Mouse (Mus musculus) myocyte (in vitro differentiated cells): ENCODE data around the gene Sdsl. TPM values are rescaled to one million over a fixed set of nuclear protein-coding genes. Genes with fewer than 3 reads are reported as not detected.
"Not testable (repeated sequence)": the region's sequence is repeated elsewhere in the genome, so short reads cannot be mapped to it uniquely, and the experiment has no call there.

Experiments
- H3K27me3 ChIP-seq: one replicate; pipeline ENCODE4 v1.6.1; 2011; ENCODE audit not compliant: control insufficient read depth, insufficient read depth, insufficient read length
- H3K36me3 ChIP-seq: one replicate; pipeline ENCODE4 v1.6.1; 2011; ENCODE audit not compliant: control insufficient read depth, insufficient read depth
- H3K4me2 ChIP-seq: one replicate; pipeline ENCODE4 v1.6.1; 2011; ENCODE audit warnings: low read depth, control low read depth
- H3K4me3 ChIP-seq: one replicate; pipeline ENCODE4 v1.5.1; 2011; ENCODE audit warnings: mild to moderate bottlenecking, control low read depth, moderate library complexity
- H3K79me2 ChIP-seq: one replicate; pipeline ENCODE4 v1.6.1; 2011; ENCODE audit not compliant: control insufficient read depth, insufficient read depth
- H3ac ChIP-seq: one replicate; pipeline ENCODE4 v1.6.1; 2011; ENCODE audit not compliant: control insufficient read depth, insufficient read length
- CEBPB ChIP-seq: IDR thresholded peaks from 2 replicates; pipeline ENCODE4 v1.6.1; 2011; ENCODE audit warnings: mild to moderate bottlenecking, moderate library complexity; ENCODE audit not compliant: poor library complexity, insufficient read depth, severe bottlenecking
- E2F4 ChIP-seq: IDR thresholded peaks from one replicate; pipeline ENCODE4 v1.6.1; 2011; ENCODE audit warnings: mild to moderate bottlenecking, control low read depth, moderate library complexity; ENCODE audit not compliant: insufficient read depth
- MAX ChIP-seq: IDR thresholded peaks from one replicate; pipeline ENCODE4 v1.6.1; 2011; ENCODE audit warnings: low read depth, mild to moderate bottlenecking, control low read depth
- MYOD1 ChIP-seq, 3 experiments: IDR thresholded peaks; one replicate each; pipeline ENCODE4 v1.6.1; 2011; ENCODE audit warnings: control low read depth in 2 of 3, low read depth in 2 of 3, mild to moderate bottlenecking in 2 of 3, moderate library complexity in 1 of 3; ENCODE audit not compliant: insufficient read length in 2 of 3, control insufficient read depth in 1 of 3
- MYOG ChIP-seq, 3 experiments: IDR thresholded peaks; one replicate each; pipeline ENCODE4 v1.6.1; 2011; ENCODE audit warnings: control low read depth in 2 of 3, low read depth in 2 of 3, mild to moderate bottlenecking in 2 of 3; ENCODE audit not compliant: insufficient read length in 2 of 3, control insufficient read depth in 1 of 3, insufficient read depth in 1 of 3
- POLR2A ChIP-seq: IDR thresholded peaks from one replicate; pipeline ENCODE4 v1.6.1; 2011; ENCODE audit warnings: low read depth, mild to moderate bottlenecking, control low read depth, moderate library complexity; ENCODE audit not compliant: insufficient read length
- POLR2AphosphoS2 ChIP-seq: IDR thresholded peaks from one replicate; pipeline ENCODE4 v1.6.1; 2011; ENCODE audit warnings: low read depth, control low read depth; ENCODE audit not compliant: insufficient read length
- REST ChIP-seq: IDR thresholded peaks from one replicate; pipeline ENCODE4 v1.6.1; 2011; ENCODE audit warnings: mild to moderate bottlenecking, control low read depth, moderate library complexity; ENCODE audit not compliant: insufficient read depth, insufficient read length
- SRF ChIP-seq: IDR thresholded peaks from one replicate; pipeline ENCODE4 v1.6.1; 2011; ENCODE audit warnings: low read depth; ENCODE audit not compliant: control insufficient read depth, insufficient read length
- TCF12 ChIP-seq: IDR thresholded peaks from one replicate; pipeline ENCODE4 v1.6.1; 2011; ENCODE audit warnings: mild to moderate bottlenecking, control low read depth; ENCODE audit not compliant: poor library complexity, insufficient read depth, severe bottlenecking
- TCF3 ChIP-seq: IDR thresholded peaks from one replicate; pipeline ENCODE4 v1.6.1; 2011; ENCODE audit warnings: low read depth, control low read depth; ENCODE audit not compliant: insufficient read length
- USF1 ChIP-seq: IDR thresholded peaks from one replicate; pipeline ENCODE4 v1.6.1; 2011; ENCODE audit warnings: low read depth, mild to moderate bottlenecking, control low read depth, moderate library complexity
- polyA plus RNA-seq: library from polyadenylated mRNA; unstranded; fragments of >200 nt; fragmentation: generic; extraction: Trizol; gene quantifications from one replicate; pipeline ENCODE4 v1.2.1, GENCODE M21; 2012; ENCODE audit warnings: missing spikeins

Gene Sdsl
- polyA plus RNA-seq, 1 experiment = 1.4 TPM

DNA sequence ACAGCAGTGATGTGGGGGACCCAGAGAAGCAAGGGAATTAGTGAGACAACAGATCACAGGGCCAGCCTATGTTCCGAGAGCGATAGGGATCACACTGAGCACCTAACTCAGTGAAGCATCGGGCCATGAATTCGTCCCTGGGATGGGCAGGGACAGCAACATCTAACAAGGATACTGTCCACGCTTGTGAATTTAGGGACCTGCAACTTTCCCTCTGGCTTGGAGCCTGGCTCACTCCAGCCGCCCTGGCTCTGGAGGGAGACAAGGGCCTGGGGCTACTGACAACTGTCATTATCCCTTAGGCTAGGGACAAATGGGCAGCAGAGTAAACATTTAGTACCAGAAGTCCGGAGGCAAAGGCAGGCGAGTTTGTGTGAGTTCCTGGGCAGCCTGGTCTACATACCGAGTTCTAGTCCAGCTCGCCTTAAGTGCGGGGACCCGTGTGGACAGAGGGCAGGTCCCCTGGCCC is 30.1 kb upstream of the Sdsl start:
- peak overlapping the region; percentile 93 for H3K4me2 ChIP-seq
- no peaks in the 10 kb centered on the region for H3K36me3 ChIP-seq
- H3K27me3 ChIP-seq = no peaks in the 10 kb centered on the region
- TF ChIP-seq MAX (no peak), MYOG (IDR thresholded peaks at IDR 0.05; ENCODE audit: control insufficient read depth in 1 of 3, insufficient read depth in 1 of 3, insufficient read length in 2 of 3, low read depth in 2 of 3) (no peak), E2F4 (no peak), POLR2A (no peak), POLR2AphosphoS2 (no peak), CEBPB (no peak), REST (no peak), MYOD1 (IDR thresholded peaks at IDR 0.05; ENCODE audit: control insufficient read depth in 1 of 3, insufficient read length in 2 of 3, low read depth in 2 of 3) (no peak), SRF (no peak), TCF3 (no peak), USF1 (no peak), TCF12 (no peak)
- H3ac ChIP-seq = peak overlapping the region; percentile 86
- H3K4me3 ChIP-seq = peak overlapping the region; percentile 47
- H3K79me2 ChIP-seq = peaks cover 19% of the 10 kb centered on the region

DNA sequence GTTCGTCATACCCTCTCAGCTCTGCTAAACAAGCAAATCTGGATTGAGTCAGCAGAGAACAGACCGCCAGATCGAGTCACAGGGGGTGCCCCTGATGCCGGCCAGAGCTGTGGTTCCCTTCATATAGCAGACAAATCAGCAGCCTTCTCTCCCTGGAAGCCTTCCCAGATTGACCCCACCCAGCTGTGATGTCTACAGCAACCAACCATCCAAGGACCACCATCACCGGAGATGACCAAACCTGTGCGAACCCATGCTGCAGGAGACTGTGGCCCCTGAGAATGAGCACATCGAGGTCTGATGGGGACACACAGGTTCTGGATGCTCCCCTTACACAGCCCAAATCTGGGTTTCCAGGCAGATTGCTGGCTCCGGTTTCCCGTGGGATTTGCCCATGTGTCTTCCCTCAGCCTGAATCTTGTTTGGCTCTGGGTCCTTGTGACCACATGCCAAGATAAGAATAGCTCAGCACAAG is 29.6 kb upstream of the Sdsl start:
- peaks cover 19% of the 10 kb centered on the region for H3K79me2 ChIP-seq
- H3K27me3 ChIP-seq = no peaks in the 10 kb centered on the region
- peak overlapping the region; percentile 86 for H3ac ChIP-seq
- TF ChIP-seq CEBPB (no peak), TCF12 (no peak), MAX (no peak), SRF (no peak), POLR2A (no peak), TCF3 (no peak), MYOG (IDR thresholded peaks at IDR 0.05; ENCODE audit: control insufficient read depth in 1 of 3, insufficient read depth in 1 of 3, insufficient read length in 2 of 3, low read depth in 2 of 3) (no peak), POLR2AphosphoS2 (no peak), REST (no peak)
- peak overlapping the region; percentile 47 for H3K4me3 ChIP-seq
- no peaks in the 10 kb centered on the region for H3K36me3 ChIP-seq
- peak overlapping the region; percentile 93 for H3K4me2 ChIP-seq

DNA sequence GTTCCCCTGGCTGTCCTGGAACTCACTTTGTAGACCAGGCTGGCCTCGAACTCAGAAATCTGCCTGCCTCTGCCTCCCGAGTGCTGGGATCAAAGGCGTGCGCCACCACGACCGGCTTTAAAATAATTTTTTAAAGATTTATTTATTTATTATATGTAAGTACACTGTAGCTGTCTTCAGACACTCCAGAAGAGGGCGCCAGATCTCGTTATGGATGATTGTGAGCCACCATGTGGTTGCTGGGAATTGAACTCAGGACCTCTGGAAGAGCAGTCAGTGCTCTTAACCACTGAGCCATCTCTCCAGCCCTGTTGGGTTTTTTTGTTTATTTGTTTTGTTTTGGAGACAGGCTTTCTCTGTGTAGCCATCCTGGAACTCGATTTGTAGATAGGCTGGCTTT is 28.0 kb upstream of the Sdsl start:
- not testable (repeated sequence) for H3K4me2 ChIP-seq, H3K27me3 ChIP-seq
- H3K79me2 ChIP-seq = peaks cover 19% of the 10 kb centered on the region

DNA sequence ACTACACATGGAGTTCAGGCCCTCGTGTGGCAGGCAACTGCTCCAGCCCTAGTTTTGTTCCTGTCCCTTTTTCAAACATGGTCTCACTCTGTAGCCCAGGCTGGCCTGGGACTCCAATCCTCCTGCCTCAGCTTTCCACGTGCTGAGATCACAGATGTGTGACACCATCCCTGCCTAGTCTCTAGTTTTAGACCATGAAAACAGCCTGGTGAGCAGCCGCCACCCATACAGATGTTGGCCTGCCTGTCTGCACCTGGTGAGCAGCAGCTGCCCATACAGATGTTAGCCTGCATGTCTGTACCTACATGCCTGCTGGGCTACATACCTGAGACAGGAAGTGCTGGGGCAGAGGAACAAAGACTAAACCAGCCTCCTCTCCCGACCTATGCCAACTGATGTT is 26.6 kb upstream of the Sdsl start:
- no peaks in the 10 kb centered on the region for H3K27me3 ChIP-seq
- peaks cover 19% of the 10 kb centered on the region for H3K79me2 ChIP-seq
- TF ChIP-seq E2F4 = no peak
- no peak for TF ChIP-seq TCF12
- no peak for TF ChIP-seq REST
- TF ChIP-seq MYOD1 (IDR thresholded peaks at IDR 0.05; ENCODE audit: control insufficient read depth in 1 of 3, insufficient read length in 2 of 3, low read depth in 2 of 3) = no peak
- TF ChIP-seq TCF3 = no peak
- no peak for TF ChIP-seq POLR2A
- TF ChIP-seq POLR2AphosphoS2 = no peak
- no peak for TF ChIP-seq SRF
- TF ChIP-seq USF1 = no peak
- H3K36me3 ChIP-seq = no peaks in the 10 kb centered on the region
- no peak overlapping the region for H3K4me2 ChIP-seq
- no peak overlapping the region for H3ac ChIP-seq
- H3K4me3 ChIP-seq = no peak overlapping the region

More for the DNA sequence above, 28.0 kb upstream of the Sdsl start:
- H3K36me3 ChIP-seq, H3ac ChIP-seq, H3K4me3 ChIP-seq: not testable (repeated sequence)

DNA sequence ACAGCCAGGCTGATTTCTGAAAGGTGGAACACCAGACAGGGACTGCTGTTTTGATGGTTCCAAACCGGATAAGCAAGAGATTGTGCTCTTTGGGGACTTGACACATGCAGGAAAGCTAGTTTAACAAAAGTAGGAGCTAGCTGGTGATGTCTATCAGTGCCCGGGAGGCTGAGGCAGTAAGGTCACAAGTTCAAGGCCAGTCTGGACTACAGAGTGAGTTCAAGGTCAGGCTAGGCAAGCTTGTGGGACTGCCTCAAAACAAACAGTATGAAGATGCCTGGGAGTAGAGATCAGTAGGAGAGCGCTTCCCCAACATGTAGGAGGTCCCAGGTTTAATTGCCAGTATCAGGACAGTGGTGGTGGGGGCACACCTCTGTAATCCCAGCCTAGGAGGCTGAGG is 24.5 kb upstream of the Sdsl start:
- Histone ChIP-seq H3K4me2 (no peak overlapping the region), H3K27me3 (no peaks in the 10 kb centered on the region), H3K79me2 (peaks cover 19% of the 10 kb centered on the region), H3K4me3 (no peak overlapping the region), H3ac (no peak overlapping the region), H3K36me3 (no peaks in the 10 kb centered on the region)
- TF ChIP-seq USF1 = no peak
- TF ChIP-seq REST = no peak
- TF ChIP-seq SRF = no peak
- TF ChIP-seq E2F4 = no peak
- TF ChIP-seq MAX = no peak
- no peak for TF ChIP-seq POLR2A
- TF ChIP-seq MYOD1 (IDR thresholded peaks at IDR 0.05; ENCODE audit: control insufficient read depth in 1 of 3, insufficient read length in 2 of 3, low read depth in 2 of 3) = no peak
- no peak for TF ChIP-seq TCF3
- TF ChIP-seq CEBPB = no peak
- no peak for TF ChIP-seq TCF12
- TF ChIP-seq MYOG (IDR thresholded peaks at IDR 0.05; ENCODE audit: control insufficient read depth in 1 of 3, insufficient read depth in 1 of 3, insufficient read length in 2 of 3, low read depth in 2 of 3) = no peak
- TF ChIP-seq POLR2AphosphoS2 = no peak
